Comparison of ENCODE assay signal across 13 mouse cellular contexts in genomic region chr9:37106808-37107207, GRCm38 (mm10). TPM values are rescaled to one million over a fixed set of nuclear protein-coding genes. Genes with fewer than 3 reads are reported as not detected.
A peak's percentile ranks its signal among the peaks of the same experiment; 100 is the strongest.
DNase-seq lines count a peak whose midpoint lies in the region; ATAC-seq and TF ChIP-seq lines count a peak whose summit lies in the region.
"Had no signal": no experiment of that assay in that cellular context is flagged by ENCODE, and none has a peak within 500 bp of the region (broad histone marks: within the 10 kb centered on the region; RNA-seq: fewer than 3 reads in every experiment).

No protein-coding gene starts in this region.

- H3K4me2 ChIP-seq in intestine, postnatal 0 days (replicated peaks; ENCODE audit: low read depth): no peak overlapping the region
- H3K4me2 ChIP-seq in liver, embryonic 12.5 days: no peak overlapping the region
- H3K4me2 ChIP-seq: forebrain, embryonic 12.5 days had no signal

- no peak for DNase-seq in frontal cortex, postnatal 10 days (ENCODE audit: low spot score in 2 of 2)
- peak; percentile 45 for DNase-seq in adrenal gland, postnatal 25 days
- peak; percentile 37 for DNase-seq in kidney, adult 9 months
- no peak for DNase-seq in limb, embryonic 10.5 days (ENCODE audit: low spot score)

- H3K27me3 ChIP-seq in ES-Bruce4 (ENCODE audit: control insufficient read depth, insufficient read depth, low read length, poor library complexity, severe bottlenecking): no peaks in the 10 kb centered on the region
- no peaks in the 10 kb centered on the region for H3K27me3 ChIP-seq in intestine, postnatal 0 days (replicated peaks; ENCODE audit: control insufficient read depth, insufficient read depth, low read length)
- H3K27me3 ChIP-seq in liver, embryonic 12.5 days (replicated peaks): no peaks in the 10 kb centered on the region
- H3K27me3 ChIP-seq in limb, embryonic 10.5 days (ENCODE audit: low read depth, poor library complexity, severe bottlenecking): peaks cover 60% of the 10 kb centered on the region

- no peaks in the 10 kb centered on the region for H3K9me3 ChIP-seq in ES-Bruce4 (replicated peaks; ENCODE audit: control insufficient read depth, insufficient read depth, low read length, poor library complexity, severe bottlenecking)
- H3K9me3 ChIP-seq in intestine, postnatal 0 days (ENCODE audit: control insufficient read depth): no peaks in the 10 kb centered on the region
- no peaks in the 10 kb centered on the region for H3K9me3 ChIP-seq in liver, embryonic 12.5 days (replicated peaks)
- H3K9me3 ChIP-seq in limb, embryonic 10.5 days (replicated peaks): no peaks in the 10 kb centered on the region
- H3K9me3 ChIP-seq: forebrain, embryonic 12.5 days had no signal

- H3K4me1 ChIP-seq in ES-Bruce4 (ENCODE audit: control insufficient read depth, insufficient read depth, low read length): peaks cover 9% of the 10 kb centered on the region
- no peaks in the 10 kb centered on the region for H3K4me1 ChIP-seq in intestine, postnatal 0 days (replicated peaks; ENCODE audit: control insufficient read depth, insufficient read depth, low read length)
- no peaks in the 10 kb centered on the region for H3K4me1 ChIP-seq in liver, embryonic 12.5 days
- H3K4me1 ChIP-seq in limb, embryonic 10.5 days: peaks cover 13% of the 10 kb centered on the region

- no peak overlapping the region for H3K9ac ChIP-seq in ES-Bruce4 (ENCODE audit: low read depth, poor library complexity, severe bottlenecking)
- no peak overlapping the region for H3K9ac ChIP-seq in intestine, postnatal 0 days (ENCODE audit: low read depth, low read length)
- H3K9ac ChIP-seq in liver, embryonic 12.5 days: no peak overlapping the region
- H3K9ac ChIP-seq: forebrain, embryonic 12.5 days; liver, embryonic 14.5 days had no signal

- H3K27ac ChIP-seq in ES-Bruce4 (ENCODE audit: insufficient read depth, low read length): peak overlapping the region; percentile 85
- H3K27ac ChIP-seq in intestine, postnatal 0 days (ENCODE audit: low read depth, low read length): no peak overlapping the region
- H3K27ac ChIP-seq in liver, embryonic 12.5 days: no peak overlapping the region
- H3K27ac ChIP-seq in limb, embryonic 10.5 days: no peak overlapping the region
- H3K27ac ChIP-seq: forebrain, embryonic 12.5 days; layer of hippocampus, adult 2 months; liver, embryonic 14.5 days; stomach, postnatal 0 days had no signal

- ATAC-seq in frontal cortex, adult (ENCODE audit: low TSS enrichment): peak; percentile 69
- no peak for ATAC-seq in intestine, postnatal 0 days
- no peak for ATAC-seq in liver, embryonic 12.5 days

- no peak overlapping the region for H3K4me3 ChIP-seq in ES-Bruce4 (ENCODE audit: low read depth, low read length)
- no peak overlapping the region for H3K4me3 ChIP-seq in intestine, postnatal 0 days (ENCODE audit: low read depth, low read length)
- no peak overlapping the region for H3K4me3 ChIP-seq in liver, embryonic 12.5 days
- no peak overlapping the region for H3K4me3 ChIP-seq in limb, embryonic 10.5 days
- H3K4me3 ChIP-seq: forebrain, embryonic 12.5 days; layer of hippocampus, adult 2 months had no signal

- peak; percentile 91 for TF ChIP-seq EP300 in ES-Bruce4 (IDR thresholded peaks at IDR 0.05; ENCODE audit: insufficient read depth, low read depth, low read length)

- H3K36me3 ChIP-seq in ES-Bruce4 (ENCODE audit: control insufficient read depth, insufficient read depth, low read length, poor library complexity, severe bottlenecking): no peaks in the 10 kb centered on the region
- H3K36me3 ChIP-seq in intestine, postnatal 0 days (ENCODE audit: control insufficient read depth, insufficient read depth): no peaks in the 10 kb centered on the region
- H3K36me3 ChIP-seq in liver, embryonic 12.5 days: no peaks in the 10 kb centered on the region
- no peaks in the 10 kb centered on the region for H3K36me3 ChIP-seq in limb, embryonic 10.5 days
- H3K36me3 ChIP-seq: forebrain, embryonic 12.5 days had no signal

- no peak for TF ChIP-seq CTCF in ES-Bruce4 (IDR thresholded peaks at IDR 0.05; ENCODE audit: low read depth, low read length)
- TF ChIP-seq CTCF in intestine, postnatal 0 days (IDR thresholded peaks at IDR 0.05; ENCODE audit: low read depth): no peak

- TF ChIP-seq POLR2A in ES-Bruce4 (IDR thresholded peaks at IDR 0.05; ENCODE audit: insufficient read depth, low read length): no peak

- 56% methylated on average over 3 of the region's 3 CpGs for WGBS in intestine, postnatal 0 days
- 41% methylated on average over 3 of the region's 3 CpGs for WGBS in liver, embryonic 12.5 days (ENCODE audit: insufficient replicate concordance)
- 48% methylated on average over 3 of the region's 3 CpGs for WGBS in limb, embryonic 10.5 days

RNA-seq across cellular contexts. Expression of gene Pknox2, which starts 40.4 kb away (rescaled TPM):
- 12.3 and 14.3 TPM in 2 replicates for polyA plus RNA-seq in ES-Bruce4 (2011; ENCODE audit: insufficient read depth, insufficient read length, low read depth, missing spikeins)
- total RNA-seq in adrenal gland, postnatal 25 days (2021): 1.9 and 2.2 TPM in 2 replicates
- polyA plus RNA-seq in intestine, postnatal 0 days (2015; fragmentation: Nextera tagmentation; extraction: Ambion mirVana): 2.4 and 2.8 TPM in 2 replicates
- 0.57 and 0.99 TPM in 2 replicates for polyA plus RNA-seq in liver, embryonic 12.5 days (2016; fragmentation: Nextera tagmentation; extraction: Ambion mirVana)
- polyA plus RNA-seq in limb, embryonic 10.5 days (2016; fragmentation: Nextera tagmentation; extraction: Ambion mirVana): 6.2 and 11.7 TPM in 2 replicates
- total RNA-seq: monocyte, adult 5-6 weeks had no signal

Comparison
In these comparisons a context has a peak if more than half of its experiments do, and no peak if none do; other contexts are left out.
1. DNase-seq: peak in adrenal gland, postnatal 25 days (single experiment) and kidney, adult 9 months (single experiment); none in frontal cortex, postnatal 10 days (0 of 2) and limb, embryonic 10.5 days (single experiment).